Mouse (Mus musculus) limb, embryonic 11.5 days (tissue): Measurements from ENCODE around the gene Cmip. TPM values are rescaled to one million over a fixed set of nuclear protein-coding genes. Genes with fewer than 3 reads are reported as not detected.
A peak's percentile ranks its signal among the peaks of the same experiment; 100 is the strongest.

Experiments
- ATAC-seq: fragments of 200-750 bp; cut with Nextera tagmentation; 2 replicates; pipeline ENCODE4 v1.8.0; 2017; ENCODE audit warnings: low read depth; ENCODE audit not compliant: insufficient number of reproducible peaks, low FRiP score, low TSS enrichment
- DNase-seq: peaks from one replicate; pipeline ENCODE4 v3.0.0-alpha.2; 2015; ENCODE audit warnings: low spot score
- H3K27ac ChIP-seq: fragments of 300-500 bp; sonication (generic); replicated peaks from 2 replicates; pipeline ENCODE4 v1.5.1; 2014; ENCODE audit warnings: low read depth, mild to moderate bottlenecking, low read length
- H3K27me3 ChIP-seq: fragments of 300-500 bp; sonication (generic); 2 replicates; pipeline ENCODE4 v1.6.1; 2014; ENCODE audit warnings: mild to moderate bottlenecking, low read length, mixed read lengths; ENCODE audit not compliant: control insufficient read depth, insufficient read depth
- H3K36me3 ChIP-seq: fragments of 300-500 bp; sonication (generic); 2 replicates; pipeline ENCODE4 v1.6.1; 2014; ENCODE audit warnings: mild to moderate bottlenecking, low read length, moderate library complexity, mixed read lengths; ENCODE audit not compliant: control insufficient read depth, insufficient read depth
- H3K4me1 ChIP-seq: fragments of 300-500 bp; sonication (generic); 2 replicates; pipeline ENCODE4 v1.6.1; 2014; ENCODE audit warnings: low read length, mixed read lengths; ENCODE audit not compliant: control insufficient read depth, insufficient read depth
- H3K4me2 ChIP-seq: fragments of 300-500 bp; sonication (generic); 2 replicates; pipeline ENCODE4 v1.6.1; 2014; ENCODE audit warnings: low read depth, mild to moderate bottlenecking, moderate library complexity; ENCODE audit not compliant: severe bottlenecking
- H3K4me3 ChIP-seq: fragments of 300-500 bp; sonication (generic); 2 replicates; pipeline ENCODE4 v1.5.1; 2014; ENCODE audit warnings: low read depth, low read length
- H3K9ac ChIP-seq: fragments of 300-500 bp; sonication (generic); 2 replicates; pipeline ENCODE4 v1.6.1; 2014; ENCODE audit warnings: mild to moderate bottlenecking, low read length
- H3K9me3 ChIP-seq: fragments of 300-500 bp; sonication (generic); 2 replicates; pipeline ENCODE4 v1.6.1; 2016; ENCODE audit warnings: low read length; ENCODE audit not compliant: control insufficient read depth
- WGBS: fragments of 180-500 bp; shearing (Covaris S2); extraction: QIAGEN DNeasy Blood & Tissue Kit; methylation state at CpG from one replicate; pipeline ENCODE4 v1.1.7; 2014; 5-methylcytosine and 5-hydroxymethylcytosine counted together
- polyA plus RNA-seq: library from polyadenylated mRNA; unstranded; fragments of >200 nt; fragmentation: Nextera tagmentation; extraction: Ambion mirVana; gene quantifications from 2 replicates; pipeline ENCODE4 v1.2.1, GENCODE M21; 2014

The Cmip gene
- polyA plus RNA-seq, 1 experiment from 2014 or later = 14.3 TPM

DNA sequence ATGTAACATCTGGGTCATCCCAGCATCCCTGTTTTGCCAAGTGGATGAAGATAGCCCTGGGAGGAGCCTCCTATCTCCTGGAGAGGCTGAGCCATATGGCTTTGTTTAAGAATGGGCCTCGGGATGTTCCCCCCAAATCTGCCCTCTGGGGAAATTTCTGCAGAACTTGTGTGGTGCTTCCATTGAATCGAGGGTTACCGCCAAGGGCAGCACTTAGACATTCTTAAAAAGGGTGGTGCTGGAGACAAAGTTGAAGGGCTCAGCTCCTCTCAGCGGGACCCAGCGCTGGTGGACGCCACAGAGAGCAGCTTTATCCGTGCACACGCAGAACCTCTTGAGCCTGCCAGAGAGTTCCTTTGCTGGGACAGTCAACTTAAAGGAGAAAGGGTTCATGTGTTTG lies 113.1 kb downstream of the Cmip start:
- Histone ChIP-seq H3K27ac (no peak overlapping the region), H3K4me1 (no peaks in the 10 kb centered on the region), H3K36me3 (no peaks in the 10 kb centered on the region), H3K27me3 (no peaks in the 10 kb centered on the region), H3K9me3 (no peaks in the 10 kb centered on the region), H3K9ac (no peak overlapping the region), H3K4me2 (no peak overlapping the region), H3K4me3 (no peak overlapping the region)
- WGBS = 86% methylated on average over 8 of the region's 8 CpGs
- DNase-seq (no peak), ATAC-seq (no peak)

DNA sequence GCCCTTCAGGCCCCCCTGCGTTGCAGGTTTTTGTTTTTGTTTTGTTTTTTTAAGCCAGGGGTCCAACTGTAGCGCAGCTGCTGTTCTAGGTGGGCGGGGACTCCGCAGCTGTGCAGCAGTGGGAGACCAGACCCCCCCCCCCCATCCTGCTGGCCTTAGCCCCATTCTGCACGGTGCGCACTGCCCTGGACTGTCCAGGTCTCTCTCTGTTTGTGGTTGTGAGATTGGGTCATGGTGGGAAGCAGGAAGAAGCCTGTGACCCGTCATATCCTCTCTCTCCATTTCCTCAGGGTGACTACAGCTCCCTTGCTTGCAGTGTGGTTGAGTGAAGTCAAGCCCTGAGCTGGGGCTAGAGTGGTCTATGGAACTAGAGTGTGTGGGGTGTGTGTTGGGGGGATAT lies 114.3 kb downstream of the Cmip start:
- 86% methylated on average over 7 of the region's 7 CpGs for WGBS
- Histone ChIP-seq H3K4me3 (no peak overlapping the region), H3K4me2 (no peak overlapping the region), H3K27ac (no peak overlapping the region), H3K27me3 (no peaks in the 10 kb centered on the region), H3K9me3 (no peaks in the 10 kb centered on the region), H3K4me1 (no peaks in the 10 kb centered on the region), H3K9ac (no peak overlapping the region), H3K36me3 (no peaks in the 10 kb centered on the region)
- no peak for DNase-seq
- no peak for ATAC-seq

GRCm38 (mm10) chr8:117372070-117372469 lies 115.2 kb downstream of the Cmip start:
- Histone ChIP-seq H3K27ac (no peak overlapping the region), H3K9me3 (no peaks in the 10 kb centered on the region), H3K27me3 (no peaks in the 10 kb centered on the region), H3K4me1 (no peaks in the 10 kb centered on the region), H3K4me3 (no peak overlapping the region), H3K36me3 (no peaks in the 10 kb centered on the region), H3K9ac (no peak overlapping the region), H3K4me2 (no peak overlapping the region)
- WGBS = 81% methylated on average over 12 of the region's 12 CpGs
- no peak for DNase-seq
- no peak for ATAC-seq

- WGBS = 79% methylated on average over 11 of the region's 11 CpGs
- no peaks in the 10 kb centered on the region for H3K36me3 ChIP-seq
- no peaks in the 10 kb centered on the region for H3K9me3 ChIP-seq
- no peaks in the 10 kb centered on the region for H3K27me3 ChIP-seq
- DNase-seq (no peak), ATAC-seq (no peak)
- no peak overlapping the region for H3K4me3 ChIP-seq
- no peak overlapping the region for H3K9ac ChIP-seq
- no peak overlapping the region for H3K4me2 ChIP-seq
- no peak overlapping the region for H3K27ac ChIP-seq
- no peaks in the 10 kb centered on the region for H3K4me1 ChIP-seq
Observed at GRCm38 (mm10) chr8:117373001-117373428, 116.2 kb downstream of the Cmip start.

GRCm38 (mm10) chr8:117374087-117374486 lies 117.2 kb downstream of the Cmip start:
- Histone ChIP-seq H3K27me3 (no peaks in the 10 kb centered on the region), H3K36me3 (no peaks in the 10 kb centered on the region), H3K9ac (no peak overlapping the region), H3K4me1 (no peaks in the 10 kb centered on the region), H3K4me2 (no peak overlapping the region), H3K9me3 (no peaks in the 10 kb centered on the region), H3K27ac (no peak overlapping the region), H3K4me3 (no peak overlapping the region)
- WGBS = 85% methylated on average over 3 of the region's 3 CpGs
- no peak for ATAC-seq
- DNase-seq = no peak

DNA sequence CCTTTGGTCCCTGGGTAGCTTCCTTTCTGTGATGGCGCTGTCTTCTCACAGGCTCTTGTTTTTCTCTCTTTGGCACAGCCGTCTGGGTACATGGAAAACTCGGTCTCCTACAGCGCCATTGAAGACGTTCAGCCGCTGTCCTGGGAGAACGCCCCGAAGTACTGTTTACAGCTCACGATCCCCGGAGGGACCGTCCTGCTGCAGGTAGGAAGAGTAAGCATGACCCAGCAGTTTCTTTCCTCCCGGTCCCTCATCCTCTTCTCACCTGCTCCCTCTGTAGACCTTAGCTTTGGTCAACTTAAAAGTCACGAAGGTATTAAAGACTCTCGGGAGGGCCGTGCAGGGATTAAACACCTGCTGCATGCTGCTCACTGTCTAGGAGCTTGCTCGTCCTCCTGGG lies 120.1 kb downstream of the Cmip start:
- Histone ChIP-seq H3K4me2 (no peak overlapping the region), H3K9me3 (no peaks in the 10 kb centered on the region), H3K4me3 (no peak overlapping the region), H3K4me1 (no peaks in the 10 kb centered on the region), H3K27me3 (no peaks in the 10 kb centered on the region), H3K9ac (no peak overlapping the region), H3K27ac (no peak overlapping the region), H3K36me3 (no peaks in the 10 kb centered on the region)
- DNase-seq (no peak), ATAC-seq (no peak)
- 71% methylated on average over 16 of the region's 16 CpGs for WGBS

DNA sequence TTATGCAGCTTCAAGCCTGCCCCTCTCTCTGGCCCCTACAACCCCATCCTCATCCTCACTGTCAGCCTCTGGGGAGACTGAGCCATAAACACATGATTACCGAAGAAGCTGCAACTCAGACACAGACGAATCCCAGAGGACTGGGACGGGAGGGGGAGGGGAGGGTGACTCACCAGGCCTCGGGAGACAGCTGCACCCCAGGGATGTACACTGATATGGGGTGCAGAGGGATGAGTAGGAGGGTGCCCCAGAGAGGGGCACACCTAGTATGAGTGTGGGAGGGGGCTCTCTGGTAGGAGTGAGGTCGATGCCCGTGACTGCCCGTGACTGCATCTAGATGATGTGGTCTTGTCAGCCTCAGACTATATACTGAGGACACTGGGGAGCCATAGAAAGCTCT lies 121.8 kb downstream of the Cmip start:
- H3K27me3 ChIP-seq = no peaks in the 10 kb centered on the region
- H3K27ac ChIP-seq = no peak overlapping the region
- no peak overlapping the region for H3K9ac ChIP-seq
- ATAC-seq (no peak), DNase-seq (no peak)
- no peaks in the 10 kb centered on the region for H3K9me3 ChIP-seq
- H3K4me1 ChIP-seq = no peaks in the 10 kb centered on the region
- H3K4me2 ChIP-seq = no peak overlapping the region
- WGBS = 59% methylated on average over 7 of the region's 7 CpGs
- no peaks in the 10 kb centered on the region for H3K36me3 ChIP-seq
- H3K4me3 ChIP-seq = no peak overlapping the region

DNA sequence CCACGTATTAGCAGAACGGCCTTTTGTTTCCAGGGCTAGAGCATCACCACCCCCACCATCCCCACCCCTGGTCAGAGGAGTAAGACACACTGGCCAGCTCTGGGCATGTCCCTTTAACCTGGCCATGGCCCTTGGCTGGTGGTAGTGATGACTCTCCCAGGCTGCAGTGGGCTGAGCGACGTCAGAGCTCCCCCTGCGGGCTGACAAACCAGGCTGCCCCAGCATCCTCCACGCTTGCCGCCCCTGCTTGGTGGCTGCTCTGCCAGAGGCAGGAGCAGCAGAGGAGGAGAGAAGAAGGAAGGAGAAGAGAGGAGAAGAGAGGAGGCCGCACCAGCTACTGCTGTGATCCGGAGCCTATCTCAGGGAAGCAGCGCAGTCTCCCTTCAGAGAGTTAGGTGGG lies 122.3 kb downstream of the Cmip start:
- ATAC-seq = no peak

DNA sequence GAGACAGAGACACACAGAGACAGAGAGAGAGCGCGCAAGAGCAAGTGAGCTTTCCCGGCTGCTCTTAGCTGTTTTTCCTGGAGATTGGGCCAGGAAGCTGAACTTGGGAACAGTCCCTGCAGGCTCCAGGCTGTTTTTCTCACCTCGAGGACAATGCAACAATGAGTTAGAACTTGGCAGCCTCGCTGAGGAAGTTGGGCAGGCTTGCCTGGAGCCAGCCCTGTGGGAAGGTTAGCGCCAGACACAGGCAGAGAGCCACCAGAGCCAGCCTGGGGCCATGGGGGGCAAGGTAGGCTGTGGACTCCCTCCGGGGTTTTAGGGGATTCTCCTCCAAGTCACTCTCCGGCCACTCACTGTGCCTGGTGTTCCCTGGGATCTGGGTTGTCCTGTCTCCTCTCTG lies 123.9 kb downstream of the Cmip start:
- Histone ChIP-seq H3K9me3 (no peaks in the 10 kb centered on the region), H3K27me3 (no peaks in the 10 kb centered on the region), H3K4me2 (no peak overlapping the region), H3K4me1 (no peaks in the 10 kb centered on the region), H3K9ac (no peak overlapping the region), H3K4me3 (no peak overlapping the region), H3K36me3 (no peaks in the 10 kb centered on the region), H3K27ac (no peak overlapping the region)
- WGBS = 76% methylated on average over 8 of the region's 8 CpGs
- ATAC-seq (no peak), DNase-seq (no peak)

More for the DNA sequence above, 122.3 kb downstream of the Cmip start:
- peak; percentile 42 for DNase-seq
- Histone ChIP-seq H3K4me3 (no peak overlapping the region), H3K4me1 (no peaks in the 10 kb centered on the region), H3K9ac (no peak overlapping the region), H3K36me3 (no peaks in the 10 kb centered on the region), H3K9me3 (no peaks in the 10 kb centered on the region), H3K4me2 (no peak overlapping the region), H3K27ac (no peak overlapping the region), H3K27me3 (no peaks in the 10 kb centered on the region)
- 61% methylated on average over 9 of the region's 10 CpGs for WGBS
